In the genomic region with DNA sequence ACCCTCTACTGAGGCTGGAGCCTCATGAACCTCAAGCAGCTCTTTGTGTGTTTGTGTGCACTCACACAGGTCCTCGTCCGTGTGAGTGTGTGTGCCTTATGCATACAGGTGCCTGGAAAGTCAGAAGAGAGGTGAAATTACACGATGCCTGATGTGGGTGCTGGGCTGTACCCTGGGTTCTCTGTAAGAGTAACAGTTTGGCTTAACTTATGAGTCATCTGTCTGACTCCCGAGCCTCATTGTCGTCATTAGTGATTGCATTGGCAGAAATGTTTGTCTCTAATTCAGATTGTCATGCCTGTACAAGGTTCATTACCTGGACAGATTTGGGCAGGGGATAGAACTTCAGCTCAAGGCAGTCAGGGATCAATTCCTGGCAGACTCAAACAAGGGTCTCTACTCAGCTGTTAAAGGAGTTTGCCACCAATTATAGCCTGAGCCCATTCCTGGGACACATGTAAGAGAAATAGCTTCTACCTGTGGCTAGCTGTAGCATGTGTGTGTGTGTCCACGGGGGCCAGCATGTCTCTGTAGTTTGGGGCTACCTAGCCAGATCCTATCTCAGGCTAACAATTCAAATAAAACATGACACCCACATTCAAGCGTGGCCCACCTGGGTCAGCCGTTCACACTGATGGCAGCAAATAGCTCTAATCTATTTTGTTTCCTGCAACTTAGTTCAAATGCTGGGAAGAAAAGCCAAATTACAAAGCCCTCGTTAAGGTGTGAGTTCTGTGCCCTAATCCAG, we compare ENCODE assay signal across 8 mouse cellular contexts. TPM values are rescaled to one million over a fixed set of nuclear protein-coding genes. Genes with fewer than 3 reads are reported as not detected.
DNase-seq lines count a peak whose midpoint lies in the region; ATAC-seq and TF ChIP-seq lines count a peak whose summit lies in the region.

No protein-coding gene starts in this region.

- peak overlapping the region; percentile 81 for H3K9ac ChIP-seq in heart, embryonic 11.5 days (ENCODE audit: low read depth, low read length)
- peak overlapping the region; percentile 81 for H3K9ac ChIP-seq in MEL (ENCODE audit: control insufficient read depth, low read depth, low read length, poor library complexity, severe bottlenecking)
- H3K9ac ChIP-seq in forebrain, embryonic 13.5 days: peak overlapping the region; percentile 80
- H3K9ac ChIP-seq in limb, embryonic 12.5 days (replicated peaks): peak overlapping the region; percentile 75

- no peak for DNase-seq in heart, postnatal 10 days
- peak; percentile 84 for DNase-seq in MEL (ENCODE audit: low read depth, low spot score)
- DNase-seq in natural killer cell, adult 2 months (ENCODE audit: low spot score in 2 of 2): peak; percentile 75 to 82
- DNase-seq in frontal cortex, postnatal 25 days (ENCODE audit: low spot score in 2 of 2): no peak
- DNase-seq in left cerebral cortex, adult 8-10 months (ENCODE audit: low spot score in 2 of 2): no peak

- no peak for TF ChIP-seq CTCF in MEL (IDR thresholded peaks at IDR 0.05 in 2 of 3, conservative IDR thresholded peaks at IDR 0.05 in 1 of 3; ENCODE audit: control insufficient read depth in 1 of 3, insufficient read depth in 1 of 3, low read depth in 2 of 3, low read length in 3 of 3, poor library complexity in 1 of 3, severe bottlenecking in 1 of 3)

- 29% methylated on average over 9 of the region's 9 CpGs for WGBS in heart, embryonic 11.5 days (ENCODE audit: insufficient replicate concordance)
- 35% methylated on average over 9 of the region's 9 CpGs for WGBS in forebrain, embryonic 13.5 days
- 33% methylated on average over 9 of the region's 9 CpGs for WGBS in limb, embryonic 12.5 days

- TF ChIP-seq POLR2A in MEL (IDR thresholded peaks at IDR 0.05; ENCODE audit: control insufficient read depth in 1 of 2, insufficient read depth in 1 of 2, low read depth in 1 of 2, low read length in 2 of 2, poor library complexity in 1 of 2): 0 out of 4 replicates have a peak, but pooled peaks of 1 of the 2 experiments have one; percentile 2

- H3K36me3 ChIP-seq in heart, embryonic 11.5 days (ENCODE audit: control insufficient read depth, insufficient read depth, low read length): no peaks in the 10 kb centered on the region
- H3K36me3 ChIP-seq in MEL (ENCODE audit: control insufficient read depth in 1 of 2, insufficient read depth in 2 of 2, low read length in 2 of 2): peaks cover 0 to 25% of the 10 kb centered on the region in 2 experiments; a peak in 2 of 4 replicates
- peaks cover 20% of the 10 kb centered on the region for H3K36me3 ChIP-seq in forebrain, embryonic 13.5 days (ENCODE audit: poor library complexity, severe bottlenecking)
- peaks cover 19% of the 10 kb centered on the region; the same call in 1 of the 2 replicates for H3K36me3 ChIP-seq in limb, embryonic 12.5 days

- no peak for TF ChIP-seq RAD21 in MEL (IDR thresholded peaks at IDR 0.05; ENCODE audit: low read depth, low read length)

- TF ChIP-seq EP300 in MEL (IDR thresholded peaks at IDR 0.05; ENCODE audit: low read depth in 1 of 2, low read length in 2 of 2): peak; percentile 40 to 41; a peak in 3 of 4 replicates

- H3K9me3 ChIP-seq in heart, embryonic 11.5 days (replicated peaks; ENCODE audit: control insufficient read depth, low read length): no peaks in the 10 kb centered on the region
- H3K9me3 ChIP-seq in MEL (replicated peaks; ENCODE audit: insufficient read depth, low read length): no peaks in the 10 kb centered on the region
- no peaks in the 10 kb centered on the region for H3K9me3 ChIP-seq in forebrain, embryonic 13.5 days (replicated peaks)
- no peaks in the 10 kb centered on the region for H3K9me3 ChIP-seq in limb, embryonic 12.5 days

- intact Hi-C loops in heart, postnatal 10 days (cut with DNase I): no loop called here

- peaks cover 54% of the 10 kb centered on the region for H3K4me1 ChIP-seq in heart, embryonic 11.5 days (ENCODE audit: control insufficient read depth, insufficient read depth, low read length)
- H3K4me1 ChIP-seq in MEL (ENCODE audit: control insufficient read depth in 1 of 2, insufficient read depth in 2 of 2, low read length in 2 of 2): peaks cover 9 to 31% of the 10 kb centered on the region in 2 experiments
- H3K4me1 ChIP-seq in forebrain, embryonic 13.5 days: peaks cover 62% of the 10 kb centered on the region
- peaks cover 57% of the 10 kb centered on the region for H3K4me1 ChIP-seq in limb, embryonic 12.5 days (replicated peaks)

- H3K27ac ChIP-seq in heart, embryonic 11.5 days (ENCODE audit: low read depth, low read length): peak overlapping the region; percentile 98
- H3K27ac ChIP-seq in MEL (ENCODE audit: control insufficient read depth, low read depth, low read length): peak overlapping the region; percentile 96
- peak overlapping the region; percentile 97 for H3K27ac ChIP-seq in forebrain, embryonic 13.5 days
- H3K27ac ChIP-seq in limb, embryonic 12.5 days: peak overlapping the region; percentile 98

- H3K4me3 ChIP-seq in heart, embryonic 11.5 days (ENCODE audit: low read depth, low read length): peak overlapping the region; percentile 97
- H3K4me3 ChIP-seq in MEL (ENCODE audit: control insufficient read depth in 1 of 2, insufficient read depth in 1 of 2, low read depth in 2 of 2, low read length in 2 of 2): peak overlapping the region; percentile 67 to 68
- H3K4me3 ChIP-seq in forebrain, embryonic 13.5 days: peak overlapping the region; percentile 99
- H3K4me3 ChIP-seq in limb, embryonic 12.5 days (replicated peaks): peak overlapping the region; percentile 98

- peaks cover 46% of the 10 kb centered on the region for H3K79me2 ChIP-seq in MEL (ENCODE audit: control insufficient read depth, insufficient read depth, low read length, poor library complexity)

- ATAC-seq in heart, embryonic 11.5 days (replicated peaks; ENCODE audit: insufficient number of reproducible peaks, low FRiP score, low TSS enrichment): no peak
- ATAC-seq in forebrain, embryonic 13.5 days: no peak
- no peak for ATAC-seq in limb, embryonic 12.5 days (ENCODE audit: insufficient number of reproducible peaks, insufficient read depth, low FRiP score, low TSS enrichment, low read depth)

- H3K27me3 ChIP-seq in heart, embryonic 11.5 days (ENCODE audit: control insufficient read depth, insufficient read depth, low read length): no peaks in the 10 kb centered on the region
- no peaks in the 10 kb centered on the region for H3K27me3 ChIP-seq in MEL (ENCODE audit: control insufficient read depth in 1 of 2, insufficient read depth in 2 of 2, low read length in 2 of 2)
- no peaks in the 10 kb centered on the region for H3K27me3 ChIP-seq in forebrain, embryonic 13.5 days
- H3K27me3 ChIP-seq in limb, embryonic 12.5 days: no peaks in the 10 kb centered on the region

- H3K4me2 ChIP-seq in heart, embryonic 11.5 days: peak overlapping the region; percentile 92
- H3K4me2 ChIP-seq in forebrain, embryonic 13.5 days: peak overlapping the region; percentile 70
- H3K4me2 ChIP-seq in limb, embryonic 12.5 days: peak overlapping the region; percentile 87

RNA-seq across cellular contexts. Expression of a gene that starts 0.6 kb away (rescaled TPM):
- polyA plus RNA-seq in heart, embryonic 11.5 days (2014; fragmentation: Nextera tagmentation; extraction: Ambion mirVana): 62.1 and 68.8 TPM in 2 replicates
- 100 to 1,000 TPM; 143 to 159 TPM for total RNA-seq in heart, postnatal 10 days (2021)
- total RNA-seq in MEL (2012; rRNA removed): 68.6 and 87.1 TPM in 2 replicates
- polyA plus RNA-seq in MEL (2012; ENCODE audit: insufficient read depth in 1 of 2, insufficient read length in 2 of 2, low read depth in 1 of 2, low replicate concordance in 2 of 2, missing spikeins in 1 of 2): 100 to 1,000 TPM in 1 of 2 experiments, 10 to 100 TPM in 1; 47.4 to 184 TPM
- polyA plus RNA-seq in forebrain, embryonic 13.5 days (2015; fragmentation: Nextera tagmentation; extraction: Ambion mirVana): 52.3 and 55.1 TPM in 2 replicates
- polyA plus RNA-seq in limb, embryonic 12.5 days (2016; fragmentation: Nextera tagmentation; extraction: Ambion mirVana): 122 and 124 TPM in 2 replicates
- 10 to 100 TPM; 36.0 to 47.0 (median 40.9) TPM for total RNA-seq in left cerebral cortex, adult 8-10 months (2022)

RNA-seq across cellular contexts. Expression of a gene that starts 20.4 kb away (rescaled TPM):
- polyA plus RNA-seq in heart, embryonic 11.5 days (2014; fragmentation: Nextera tagmentation; extraction: Ambion mirVana): 37.6 and 47.0 TPM in 2 replicates
- total RNA-seq in heart, postnatal 10 days (2021): 10 to 100 TPM; 42.2 to 46.4 TPM
- total RNA-seq in MEL (2012; rRNA removed): 35.4 and 43.1 TPM in 2 replicates
- 10 to 100 TPM in 1 of 2 experiments, not detected in 1; 81.8 TPM for polyA plus RNA-seq in MEL (2012; ENCODE audit: insufficient read depth in 1 of 2, insufficient read length in 2 of 2, low read depth in 1 of 2, low replicate concordance in 2 of 2, missing spikeins in 1 of 2)
- 59.2 and 61.2 TPM in 2 replicates for polyA plus RNA-seq in forebrain, embryonic 13.5 days (2015; fragmentation: Nextera tagmentation; extraction: Ambion mirVana)
- polyA plus RNA-seq in limb, embryonic 12.5 days (2016; fragmentation: Nextera tagmentation; extraction: Ambion mirVana): 95.8 and 102 TPM in 2 replicates
- total RNA-seq in left cerebral cortex, adult 8-10 months (2022): 10 to 100 TPM; 88.6 to 97.6 (median 94.5) TPM

RNA-seq across cellular contexts. Expression of a gene that starts 24.5 kb away (rescaled TPM):
- 38.9 and 39.0 TPM in 2 replicates for polyA plus RNA-seq in heart, embryonic 11.5 days (2014; fragmentation: Nextera tagmentation; extraction: Ambion mirVana)
- 10 to 100 TPM; 10.1 to 11.3 TPM for total RNA-seq in heart, postnatal 10 days (2021)
- total RNA-seq in MEL (2012; rRNA removed): 38.3 and 38.7 TPM in 2 replicates
- 10 to 100 TPM in 1 of 2 experiments, not detected in 1; 63.4 TPM for polyA plus RNA-seq in MEL (2012; ENCODE audit: insufficient read depth in 1 of 2, insufficient read length in 2 of 2, low read depth in 1 of 2, low replicate concordance in 2 of 2, missing spikeins in 1 of 2)
- polyA plus RNA-seq in forebrain, embryonic 13.5 days (2015; fragmentation: Nextera tagmentation; extraction: Ambion mirVana): 47.9 and 51.6 TPM in 2 replicates
- polyA plus RNA-seq in limb, embryonic 12.5 days (2016; fragmentation: Nextera tagmentation; extraction: Ambion mirVana): 51.1 and 51.7 TPM in 2 replicates
- total RNA-seq in left cerebral cortex, adult 8-10 months (2022): 10 to 100 TPM; 12.0 to 17.6 (median 14.8) TPM

RNA-seq across cellular contexts. Expression of a gene that starts 24.7 kb away (rescaled TPM):
- 8.2 and 8.5 TPM in 2 replicates for polyA plus RNA-seq in heart, embryonic 11.5 days (2014; fragmentation: Nextera tagmentation; extraction: Ambion mirVana)
- 1 to 10 TPM; 2.9 to 4.1 TPM for total RNA-seq in heart, postnatal 10 days (2021)
- 1.0 and 1.5 TPM in 2 replicates for total RNA-seq in MEL (2012; rRNA removed)
- 1 to 10 TPM in 1 of 2 experiments, not detected in 1; 3.8 TPM for polyA plus RNA-seq in MEL (2012; ENCODE audit: insufficient read depth in 1 of 2, insufficient read length in 2 of 2, low read depth in 1 of 2, low replicate concordance in 2 of 2, missing spikeins in 1 of 2)
- 24.5 and 26.3 TPM in 2 replicates for polyA plus RNA-seq in forebrain, embryonic 13.5 days (2015; fragmentation: Nextera tagmentation; extraction: Ambion mirVana)
- 12.5 and 16.5 TPM in 2 replicates for polyA plus RNA-seq in limb, embryonic 12.5 days (2016; fragmentation: Nextera tagmentation; extraction: Ambion mirVana)
- total RNA-seq in left cerebral cortex, adult 8-10 months (2022): 10 to 100 TPM; 44.2 to 67.8 (median 57.0) TPM

RNA-seq across cellular contexts. Expression of a gene that starts 54.7 kb away (rescaled TPM):
- polyA plus RNA-seq in heart, embryonic 11.5 days (2014; fragmentation: Nextera tagmentation; extraction: Ambion mirVana): 64.6 and 67.6 TPM in 2 replicates
- total RNA-seq in heart, postnatal 10 days (2021): 100 to 1,000 TPM; 137 to 141 TPM
- 125 and 132 TPM in 2 replicates for total RNA-seq in MEL (2012; rRNA removed)
- 100 to 1,000 TPM in 1 of 2 experiments, not detected in 1; 231 TPM for polyA plus RNA-seq in MEL (2012; ENCODE audit: insufficient read depth in 1 of 2, insufficient read length in 2 of 2, low read depth in 1 of 2, low replicate concordance in 2 of 2, missing spikeins in 1 of 2)
- polyA plus RNA-seq in forebrain, embryonic 13.5 days (2015; fragmentation: Nextera tagmentation; extraction: Ambion mirVana): 55.0 and 73.2 TPM in 2 replicates
- 239 and 260 TPM in 2 replicates for polyA plus RNA-seq in limb, embryonic 12.5 days (2016; fragmentation: Nextera tagmentation; extraction: Ambion mirVana)
- 100 to 1,000 TPM; 214 to 250 (median 240) TPM for total RNA-seq in left cerebral cortex, adult 8-10 months (2022)

Comparison
In these comparisons a context has a peak if more than half of its experiments do, and no peak if none do; other contexts are left out.
1. DNase-seq: peak in MEL (single experiment) and natural killer cell, adult 2 months (2 of 2); none in heart, postnatal 10 days (0 of 2), frontal cortex, postnatal 25 days (0 of 2) and left cerebral cortex, adult 8-10 months (0 of 2).
2. Peak in every context shown above with its lines, with median percentiles within 50 percentile points of each other: H3K27ac ChIP-seq, H3K4me2 ChIP-seq, H3K4me3 ChIP-seq and H3K9ac ChIP-seq.